Mouse (Mus musculus) right cerebral cortex, postnatal 10 days (tissue): ENCODE data around the gene Mgat4a.

Experiments used
- DNase-seq, 2 experiments: peaks; one replicate each; pipeline ENCODE4 v3.0.0; 2021; ENCODE audit warnings: low spot score in 2 of 2

Mgat4a gene

DNA sequence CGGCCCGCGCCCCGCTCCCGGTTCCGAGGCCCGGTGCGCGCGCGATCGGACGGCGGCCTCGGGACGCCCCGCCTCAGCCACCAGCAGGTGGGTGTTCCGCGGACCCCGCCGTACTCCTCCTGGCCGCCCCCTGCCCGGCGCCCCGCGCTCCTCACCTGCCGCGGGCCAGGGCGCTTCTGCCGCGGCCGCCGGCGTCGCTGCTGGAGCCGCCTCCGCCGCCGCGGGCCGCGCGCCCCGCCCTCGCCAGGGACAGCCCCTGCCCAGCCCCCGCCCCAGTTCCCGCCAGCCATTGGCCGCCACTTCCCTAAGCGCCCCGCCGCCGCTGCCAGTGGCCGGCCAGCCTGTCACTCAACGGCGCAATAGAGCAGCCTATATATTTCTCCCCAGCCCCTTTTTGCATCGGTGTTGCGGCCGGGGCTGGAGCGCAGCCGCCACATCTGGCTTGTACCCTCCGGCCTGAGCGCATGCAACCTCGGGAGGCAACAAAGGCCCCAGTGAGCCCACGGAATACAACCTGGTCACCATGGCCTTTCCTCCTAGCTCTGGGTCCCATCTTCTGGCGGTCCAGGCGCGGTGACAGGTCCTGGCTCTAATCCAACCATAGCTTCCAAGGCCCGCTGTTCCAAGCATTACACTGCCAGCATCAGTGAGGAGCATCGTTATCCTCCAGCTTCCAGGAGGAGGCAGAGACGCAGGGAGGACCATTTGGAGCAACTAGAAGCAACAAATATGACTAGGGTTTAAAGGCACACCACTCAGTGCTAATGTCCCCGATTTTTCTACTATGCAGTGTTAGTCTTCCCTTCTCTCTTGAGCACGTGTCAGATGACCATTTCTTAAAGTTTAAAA lies at the start of gene Mgat4a:
Gene Mgat4a, minus strand, starts transcription at position 207 of the 849 bp plus-strand sequence.
- peak; percentile 96 for DNase-seq

DNA sequence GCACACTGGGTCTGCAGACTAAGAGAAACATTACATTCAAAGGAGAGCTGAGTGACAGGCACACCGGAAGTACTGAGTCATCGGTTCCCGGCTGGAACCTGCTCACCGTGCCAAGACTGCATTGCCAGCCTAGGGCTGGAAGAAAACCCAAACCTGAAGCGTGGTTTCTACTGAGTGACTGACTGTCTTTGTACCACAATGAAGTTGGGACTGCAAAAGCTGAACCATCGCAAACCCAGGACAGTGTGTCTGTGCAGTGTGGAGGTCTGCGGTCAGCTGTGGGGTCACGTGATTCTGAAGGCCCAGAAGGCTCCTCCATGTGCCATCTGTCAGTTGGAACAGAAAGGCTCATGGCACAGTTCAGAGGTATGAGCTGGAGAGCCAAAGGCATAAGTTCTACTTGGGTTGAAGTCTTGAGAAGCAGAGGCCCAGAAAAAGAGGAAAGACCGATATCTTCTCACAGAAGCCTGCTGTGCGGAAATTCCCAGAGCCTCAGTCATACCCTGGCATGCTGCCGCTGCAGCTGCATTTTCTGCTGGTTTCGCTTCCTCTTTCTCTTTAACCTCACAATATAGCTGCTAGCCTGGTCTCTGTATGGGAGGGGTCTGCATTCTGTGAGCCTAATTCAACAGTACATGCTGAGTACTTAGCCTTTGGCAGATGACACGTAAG lies 45.1 kb upstream of the Mgat4a start:
- peak; percentile 69 to 75 for DNase-seq

DNA sequence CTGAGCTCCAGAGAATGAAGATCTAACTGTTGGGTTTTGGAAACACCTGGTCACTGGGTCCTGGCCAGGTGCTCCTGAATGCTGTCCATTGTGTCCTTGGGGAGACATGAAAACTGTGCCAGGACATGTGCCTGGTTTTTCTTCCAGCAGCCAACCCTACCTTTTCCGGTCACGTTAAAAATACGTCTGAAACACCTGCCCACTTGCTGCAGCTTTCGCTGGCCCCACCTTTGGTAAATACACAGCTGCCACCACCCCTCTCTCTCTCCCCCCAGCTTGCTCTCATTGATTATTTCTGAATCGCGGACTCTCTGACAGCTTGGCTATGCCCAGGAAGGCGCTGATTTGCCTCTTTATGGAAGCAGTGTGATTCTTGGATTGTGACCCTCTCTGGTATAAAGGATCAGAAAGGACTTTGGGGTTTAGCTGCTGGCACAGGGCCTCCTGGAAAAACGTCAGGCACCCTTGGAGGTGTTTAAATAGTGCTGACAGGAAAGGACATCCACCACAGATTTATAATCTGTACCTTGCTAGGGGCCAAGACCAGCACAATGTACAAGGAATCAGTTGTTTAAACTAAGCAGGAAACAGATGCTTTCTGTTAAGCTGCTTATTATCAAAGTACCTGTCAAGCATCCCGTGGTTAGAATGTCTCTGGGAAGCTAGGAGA lies 43.1 kb upstream of the Mgat4a start:
- peak in 1 of 2 experiments; percentile 11 for DNase-seq

DNA sequence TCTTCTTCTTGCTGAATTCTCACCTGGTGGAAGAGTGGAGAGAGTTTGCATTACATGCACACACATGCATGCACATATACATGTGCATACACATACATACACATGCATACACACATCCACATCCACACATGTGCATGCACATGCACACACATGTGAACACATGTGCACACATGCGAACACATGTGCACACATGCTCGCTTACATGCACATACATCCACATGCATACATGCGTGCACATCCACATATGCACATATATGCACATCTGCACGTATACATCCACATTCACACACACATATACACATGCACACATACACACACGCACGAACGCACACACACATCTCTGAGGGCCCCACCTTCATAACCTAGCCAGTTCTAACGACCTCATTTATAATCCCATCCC lies 42.4 kb upstream of the Mgat4a start:
- peak in 1 of 2 experiments; percentile 8 for DNase-seq

DNA sequence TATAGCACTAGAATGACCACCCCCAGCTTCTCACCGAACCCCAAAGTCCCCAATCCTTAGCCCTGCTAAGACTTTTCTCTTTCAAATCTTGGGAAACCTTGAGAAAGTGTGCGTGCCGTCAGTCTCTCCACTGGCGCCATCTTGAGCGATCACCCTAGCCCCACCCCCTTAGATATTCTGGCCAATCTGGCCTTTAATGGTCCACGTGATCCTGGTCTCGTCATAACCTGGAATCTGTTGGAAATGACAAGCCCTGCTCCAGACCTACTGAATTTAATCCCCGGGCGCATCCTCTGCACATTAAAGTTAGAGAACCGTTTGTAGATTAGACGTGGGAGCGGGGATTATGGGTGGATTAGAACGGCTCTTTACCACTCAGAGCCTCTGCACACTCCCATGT lies 38.9 kb upstream of the Mgat4a start:
- no peak for DNase-seq

DNA sequence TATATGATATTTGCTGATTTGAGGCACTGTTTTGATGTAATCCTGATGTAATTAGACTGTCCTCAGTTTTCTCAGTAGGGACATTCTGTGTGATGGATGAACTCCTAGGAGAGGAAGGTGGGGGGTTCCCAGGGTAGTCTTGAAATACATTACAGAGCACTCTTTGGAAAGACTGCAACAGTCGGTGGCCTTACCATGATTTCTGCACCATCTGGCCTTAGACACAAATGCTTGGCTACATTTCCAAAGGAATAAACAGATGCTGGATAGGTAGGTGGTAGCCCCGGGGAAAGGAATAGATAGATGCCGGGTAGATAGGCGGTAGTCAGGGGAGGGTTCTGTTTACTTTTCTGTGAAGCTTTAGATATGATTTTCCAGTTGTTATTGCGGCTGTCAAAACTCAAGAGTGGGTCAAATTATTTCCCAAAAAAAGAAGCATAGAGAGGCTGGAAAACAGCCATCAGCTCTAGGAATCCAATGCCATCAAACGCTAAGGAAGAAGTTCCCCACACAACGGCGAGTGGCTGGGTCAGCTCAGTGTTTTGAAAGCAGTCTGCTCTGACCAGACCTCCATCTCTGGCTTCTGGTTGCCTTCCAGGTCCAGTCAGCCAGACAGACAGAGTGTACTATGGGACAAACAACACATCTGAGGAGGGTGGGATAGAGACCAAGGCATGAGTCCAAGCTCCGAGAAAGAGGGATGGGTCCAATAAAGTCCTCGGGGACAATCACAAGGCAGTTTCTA lies 31.9 kb upstream of the Mgat4a start:
- no peak for DNase-seq

DNA sequence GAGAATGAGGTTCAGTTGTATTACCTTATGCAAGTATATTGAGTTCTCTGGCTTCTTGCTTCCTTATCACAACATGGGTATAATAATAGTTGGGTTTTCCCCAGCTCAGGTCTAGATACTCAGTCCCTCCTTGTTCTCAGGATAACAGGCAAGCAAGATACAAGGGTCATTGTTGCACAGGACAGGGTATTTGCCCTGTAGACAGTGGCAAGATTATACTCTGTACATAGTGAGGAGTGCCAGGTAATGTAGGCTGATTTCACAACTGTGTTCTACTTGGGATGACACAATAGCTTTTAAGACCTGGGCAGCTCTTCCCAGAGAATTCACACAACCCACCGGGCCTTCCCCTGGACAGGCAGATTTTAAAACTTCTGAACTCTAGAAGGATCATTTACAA lies 27.6 kb upstream of the Mgat4a start:
- DNase-seq = no peak

DNA sequence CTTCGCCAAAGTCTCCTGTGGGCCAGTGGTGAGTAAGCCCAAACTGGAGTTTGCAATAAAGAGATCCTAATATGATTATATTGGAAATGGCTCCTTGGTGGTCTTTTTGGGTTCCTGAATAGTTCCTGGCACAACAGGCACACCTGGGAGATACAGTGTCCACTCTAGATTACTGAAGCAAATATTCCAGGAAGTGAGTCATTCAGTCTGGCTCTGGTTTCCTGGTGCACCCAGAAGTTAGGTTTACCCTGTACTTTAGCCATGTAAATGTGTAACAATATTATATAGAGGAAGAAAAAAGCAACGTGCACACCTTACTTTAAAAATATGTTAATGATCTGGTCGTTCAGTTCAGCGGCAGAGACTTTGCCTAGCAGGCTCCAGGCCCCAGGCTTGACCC lies 25.9 kb upstream of the Mgat4a start:
- no peak for DNase-seq

DNA sequence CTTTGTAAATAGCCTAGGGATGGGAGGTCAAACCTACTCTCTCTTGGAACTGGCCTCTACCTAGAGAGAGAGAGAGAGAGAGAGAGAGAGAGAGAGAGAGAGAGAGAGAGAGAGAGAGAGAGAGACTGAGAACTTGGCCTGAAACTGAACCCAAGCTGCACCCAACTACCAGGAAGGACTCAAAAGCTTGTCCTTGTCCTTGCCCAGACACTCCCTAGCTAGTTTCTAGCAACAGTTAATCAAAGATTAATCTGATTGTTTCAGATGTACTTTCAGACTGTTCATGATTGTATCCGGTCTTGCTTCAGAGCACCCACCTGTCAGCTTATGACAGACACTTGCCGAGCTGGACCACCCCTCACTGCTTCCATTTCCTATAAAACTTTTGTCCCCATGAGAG lies 25.5 kb upstream of the Mgat4a start:
- DNase-seq = peak in 1 of 2 experiments; percentile 8

DNA sequence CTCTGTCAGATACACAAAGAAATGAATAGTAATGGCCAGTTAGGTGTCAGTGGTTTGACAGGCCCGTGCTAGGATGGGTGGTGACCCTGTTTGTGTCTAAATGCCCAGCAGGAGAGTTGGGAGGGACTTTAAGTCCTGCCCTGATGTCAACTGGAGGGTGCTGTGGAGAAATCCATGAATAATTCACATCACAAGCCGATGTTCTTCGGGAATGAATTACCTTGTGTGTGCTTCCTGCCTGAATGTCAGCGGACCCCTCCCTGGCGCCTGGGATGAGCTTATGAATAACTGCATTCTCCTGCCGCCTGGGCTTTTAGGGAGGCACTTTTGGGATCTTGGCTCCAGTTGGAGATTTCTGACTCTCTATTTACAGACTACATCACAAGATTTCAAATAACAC lies 24.6 kb upstream of the Mgat4a start:
- DNase-seq = peak; percentile 49 to 53

DNA sequence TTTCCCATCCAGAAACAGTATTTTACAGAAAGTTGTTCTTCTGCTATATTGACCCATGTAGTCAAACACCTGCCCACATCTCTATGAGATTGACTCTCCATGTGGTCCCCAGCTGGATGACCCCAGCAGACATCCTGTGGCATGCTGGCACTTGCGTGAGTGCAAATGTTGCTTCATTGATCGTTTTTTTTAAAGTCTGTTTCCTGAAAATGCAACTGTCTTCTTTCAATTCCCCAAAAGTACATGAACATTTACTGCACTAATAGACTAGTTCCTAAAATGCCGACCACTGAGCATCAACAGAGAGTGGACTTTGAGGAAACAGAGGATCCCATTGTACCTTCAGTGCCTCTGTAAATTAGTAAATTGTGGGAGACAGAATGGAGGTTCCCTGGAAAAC lies 21.1 kb upstream of the Mgat4a start:
- DNase-seq = no peak

DNA sequence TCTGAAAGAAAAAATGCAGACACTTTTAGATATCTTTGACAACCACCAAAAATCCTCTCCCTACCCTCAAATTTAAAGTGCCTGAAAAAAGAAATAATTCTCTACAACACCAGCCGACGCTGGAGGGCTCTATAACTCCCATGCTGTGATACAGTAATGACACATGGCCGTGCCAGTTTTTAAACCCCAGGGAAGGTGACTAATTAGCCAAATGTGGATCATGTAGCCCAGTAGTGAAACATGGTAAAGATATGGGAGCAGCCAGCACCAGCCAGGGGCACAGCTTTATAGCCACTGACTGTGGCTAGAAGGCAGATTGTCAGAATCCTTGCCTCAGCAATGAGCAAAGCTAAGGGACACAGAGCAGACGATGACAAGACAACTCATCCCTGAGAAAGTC lies 19.5 kb upstream of the Mgat4a start:
- no peak for DNase-seq

DNA sequence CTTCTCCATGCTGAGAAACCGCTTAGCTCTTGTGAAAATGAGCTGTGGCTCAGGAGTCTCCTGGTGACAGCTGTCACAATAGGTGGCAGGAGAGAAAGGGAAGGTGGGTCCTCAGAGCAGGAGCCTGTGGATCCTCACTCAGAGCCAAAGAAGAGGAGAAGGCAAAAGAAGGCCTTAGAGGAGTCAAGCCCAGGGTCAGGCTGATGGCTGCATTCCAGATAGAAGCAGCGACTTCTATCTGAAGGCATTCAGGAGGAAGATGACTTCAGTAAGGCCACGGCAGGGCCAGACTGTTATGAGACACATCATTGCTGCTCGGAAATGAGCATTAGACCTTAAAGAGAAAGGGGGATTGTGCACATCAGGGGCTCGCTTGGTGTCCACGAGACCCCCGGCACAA lies 11.2 kb upstream of the Mgat4a start:
- no peak for DNase-seq

DNA sequence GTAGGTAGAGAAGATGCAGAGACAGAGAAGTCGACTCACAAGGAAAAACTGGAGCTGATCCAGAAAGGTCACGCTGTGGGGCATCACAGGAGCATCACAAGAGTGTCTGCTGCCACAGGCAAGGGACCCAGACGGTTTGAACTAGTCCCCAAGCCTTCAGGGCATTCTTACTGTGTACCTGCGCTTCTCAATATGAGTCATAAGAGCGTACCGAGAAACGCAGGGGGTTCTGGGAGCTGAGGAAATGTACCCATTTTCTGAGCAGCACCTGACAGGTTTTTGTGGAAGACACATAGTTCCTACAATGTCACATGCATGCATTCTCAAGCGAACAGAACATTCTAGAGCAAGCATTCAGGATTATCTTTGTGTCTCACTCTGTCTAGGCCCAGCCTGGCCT lies 8.7 kb upstream of the Mgat4a start:
- DNase-seq = no peak

DNA sequence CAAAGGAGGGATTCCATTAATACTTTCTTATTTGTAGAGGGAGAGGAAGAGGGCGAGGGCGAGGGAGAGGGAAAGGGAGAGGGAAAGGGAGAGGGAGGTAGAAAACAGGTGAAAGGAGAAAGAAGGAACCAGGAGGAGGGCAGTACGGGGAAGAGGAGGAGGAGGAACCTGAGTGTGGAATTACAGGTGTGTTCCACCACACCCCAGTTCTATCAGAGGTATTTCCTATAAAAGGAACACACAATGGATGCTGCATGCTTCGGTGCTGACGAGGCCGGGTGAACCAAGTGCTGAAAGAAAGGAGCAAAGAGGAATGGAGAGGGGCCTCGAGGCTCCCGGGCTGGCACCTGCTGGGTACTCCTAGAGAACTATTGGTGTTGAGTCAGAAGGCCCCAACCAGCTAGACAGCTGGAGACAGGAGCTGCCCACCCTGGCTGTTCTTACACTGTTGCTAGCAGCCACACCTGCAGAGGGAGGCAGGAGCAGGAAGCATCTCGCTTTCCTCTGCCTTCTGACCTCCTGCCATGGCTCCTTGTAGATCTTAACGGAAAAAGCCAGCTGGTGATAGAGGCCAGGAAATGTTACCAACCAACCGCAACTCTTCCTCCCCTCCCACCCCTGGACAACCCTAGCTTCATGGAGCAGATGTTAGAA lies 5.7 kb upstream of the Mgat4a start:
- DNase-seq = no peak

DNA sequence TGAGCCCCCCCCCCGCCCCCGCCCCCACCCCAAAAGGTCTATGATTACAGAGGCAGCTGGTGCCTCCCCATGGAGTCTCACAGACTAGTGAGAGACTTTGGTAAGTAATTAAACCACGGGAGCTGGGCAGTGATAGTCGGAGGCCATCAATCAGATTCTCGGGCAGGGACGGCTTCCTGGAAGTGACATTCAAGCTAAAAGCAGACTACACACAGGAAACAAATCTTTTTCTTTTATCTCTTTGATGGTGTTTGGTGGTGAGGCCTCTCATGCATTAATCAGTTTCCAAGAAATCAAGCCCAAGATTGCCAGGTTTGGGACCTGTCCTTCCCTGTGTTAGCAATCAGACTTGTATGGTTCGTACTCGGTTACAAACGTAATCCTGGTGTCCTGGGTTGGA lies 3.4 kb upstream of the Mgat4a start:
- no peak for DNase-seq

DNA sequence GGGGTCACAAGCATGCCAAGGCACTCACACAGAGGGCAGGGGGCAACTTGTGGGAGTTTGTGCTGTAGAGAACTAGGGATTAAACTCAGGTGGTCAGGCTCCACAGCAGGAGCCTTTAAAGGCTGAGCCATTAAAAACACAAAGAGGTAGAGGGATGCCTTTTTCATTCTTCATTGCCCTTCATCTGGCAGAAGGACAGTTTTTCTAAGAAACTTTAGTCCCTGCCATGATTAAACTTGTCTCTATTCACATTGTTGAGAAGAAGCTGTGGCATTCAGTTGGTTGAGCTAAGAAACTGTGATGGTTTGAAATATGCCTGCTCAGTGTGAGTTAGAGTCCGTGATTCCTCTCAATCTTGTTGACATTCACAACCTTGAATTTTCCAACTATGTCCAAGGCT lies 2.2 kb upstream of the Mgat4a start:
- no peak for DNase-seq

DNA sequence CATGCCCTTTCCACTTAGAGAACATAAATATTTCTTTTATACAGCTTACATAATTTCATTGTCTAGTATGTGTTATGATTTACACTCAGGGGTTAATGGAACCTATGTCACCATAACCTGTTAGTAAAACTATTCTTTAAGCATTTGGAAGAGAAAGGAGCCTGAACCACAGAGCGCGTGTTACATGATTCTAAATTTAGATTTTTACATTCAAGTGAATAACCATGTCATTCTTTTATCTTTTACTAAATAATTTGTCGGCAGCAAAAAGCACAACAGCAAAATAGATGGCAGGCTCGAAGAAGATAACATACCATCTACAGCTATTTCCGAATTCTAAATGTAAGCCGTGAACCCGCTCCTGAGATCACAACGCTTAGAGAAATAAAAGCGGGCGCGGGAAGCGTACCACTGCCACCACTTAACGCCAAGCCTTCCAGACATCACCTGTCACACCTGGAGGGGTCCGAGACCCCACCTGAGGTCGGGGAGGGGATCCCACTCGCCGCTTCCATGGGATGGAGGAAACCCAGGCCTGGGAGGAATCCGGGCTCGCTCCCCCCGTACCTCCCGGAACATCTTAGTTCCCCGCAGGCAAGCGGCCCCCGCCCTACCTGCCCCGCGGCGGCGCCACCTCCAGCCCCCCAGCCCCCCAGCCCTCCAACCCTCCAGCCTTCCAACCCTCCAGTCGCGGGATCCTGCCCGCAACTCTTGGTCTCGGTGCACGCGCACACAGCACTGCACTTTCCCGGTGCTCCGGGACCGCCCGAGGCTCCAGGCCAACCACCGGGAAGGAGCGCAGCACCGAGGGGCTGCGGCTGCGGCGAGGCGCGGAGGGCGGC lies 627 bp downstream of the Mgat4a start:
- DNase-seq = peak; percentile 46 to 47

DNA sequence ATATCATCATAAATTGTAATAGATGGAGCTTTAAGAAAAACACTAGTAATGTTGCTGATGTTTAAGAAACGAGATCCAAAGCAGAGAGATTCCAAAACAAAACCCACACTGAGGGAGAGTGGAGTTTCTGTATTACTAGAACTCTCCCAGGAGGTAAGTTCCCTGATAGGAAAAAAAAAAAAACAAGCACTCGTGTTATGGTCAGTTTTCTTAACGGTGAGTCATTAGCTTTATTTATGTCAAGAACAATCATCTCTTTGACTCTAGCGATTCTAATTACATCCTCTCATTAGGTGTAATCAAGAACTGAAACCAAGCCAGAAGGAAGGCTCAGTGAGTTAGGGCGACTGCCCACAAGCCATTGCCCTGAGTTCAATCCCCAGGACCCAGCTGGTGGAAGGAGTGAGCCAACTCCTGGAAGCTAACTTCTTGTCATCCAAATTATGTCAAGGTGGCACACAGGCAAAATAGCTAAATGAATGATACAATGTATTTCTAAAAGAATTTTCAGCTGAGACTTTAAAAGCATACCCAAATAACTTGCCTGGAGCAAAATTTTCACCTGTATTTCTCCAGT lies 6.2 kb downstream of the Mgat4a start:
- DNase-seq = no peak

DNA sequence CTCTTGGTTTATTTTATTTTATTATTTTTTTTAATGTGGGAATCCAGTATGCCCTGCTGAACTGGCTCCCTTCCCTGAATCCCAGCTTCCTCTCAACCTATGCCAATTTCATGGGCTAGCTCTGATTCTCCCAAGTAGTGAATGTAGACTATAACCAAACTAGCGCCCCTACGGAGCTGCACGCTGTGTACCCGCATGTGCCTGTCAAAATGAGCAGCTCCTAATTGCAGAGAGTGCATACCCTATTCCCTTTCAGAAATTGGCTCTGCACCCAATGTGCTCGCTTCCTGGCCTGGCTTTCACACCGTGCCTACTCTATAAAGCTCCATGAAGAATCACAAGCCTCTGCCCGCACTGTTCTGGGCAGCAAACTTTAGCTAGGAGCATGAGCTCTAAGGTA lies 7.6 kb downstream of the Mgat4a start:
- no peak for DNase-seq
